Mouse (Mus musculus) olfactory bulb, adult 2 months (tissue): ENCODE measurements around the gene Taok1.

Experiments used
- CTCF ChIP-seq: fragments of 200-500 bp; IDR thresholded peaks from 2 replicates; pipeline ENCODE4 v1.5.1; 2012; ENCODE audit warnings: low read depth, mild to moderate bottlenecking, low read length, moderate library complexity; ENCODE audit not compliant: insufficient read depth
- POLR2A ChIP-seq: fragments of 200-500 bp; IDR thresholded peaks from 2 replicates; pipeline ENCODE4 v1.6.1; 2012; ENCODE audit warnings: mild to moderate bottlenecking, low read depth, low read length, moderate library complexity; ENCODE audit not compliant: insufficient read depth

DNA sequence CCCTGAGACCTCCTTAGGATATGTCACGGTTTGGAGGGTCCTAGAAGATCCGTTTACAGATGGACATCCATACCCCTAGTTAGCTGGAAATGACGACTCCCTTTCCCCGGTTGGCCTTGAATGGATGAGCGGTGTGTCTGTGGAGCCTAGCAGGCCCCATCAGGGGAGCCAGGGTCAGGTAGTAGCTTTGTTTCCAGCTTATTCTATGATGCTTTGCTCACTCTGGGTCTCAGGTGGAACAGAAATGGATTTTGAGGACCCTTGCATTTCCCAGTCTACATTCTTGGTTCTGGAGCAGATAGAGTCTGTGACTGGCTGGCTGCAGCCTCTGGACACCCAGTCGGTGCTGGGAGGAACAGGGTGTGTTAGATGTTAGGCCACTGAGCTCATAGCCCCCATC, 112.8 kb downstream of the Taok1 start:
- no peak for TF ChIP-seq POLR2A
- TF ChIP-seq CTCF: no peak
